Mouse (Mus musculus) embryonic facial prominence, embryonic 12.5 days (tissue): ENCODE results near the gene Xrcc1. TPM values are rescaled to one million over a fixed set of nuclear protein-coding genes. Genes with fewer than 3 reads are reported as not detected.

ENCODE experiments used
- ATAC-seq: fragments of 200-750 bp; cut with Nextera tagmentation; 2 replicates; pipeline ENCODE4 v1.8.0; 2017; ENCODE audit not compliant: insufficient number of reproducible peaks, insufficient read depth, low FRiP score, low TSS enrichment
- H3K27ac ChIP-seq: fragments of 300-500 bp; sonication (generic); 2 replicates; pipeline ENCODE4 v1.5.1; 2016; ENCODE audit warnings: mild to moderate bottlenecking
- H3K27me3 ChIP-seq: fragments of 300-500 bp; sonication (generic); 2 replicates; pipeline ENCODE4 v1.6.1; 2016; ENCODE audit warnings: mild to moderate bottlenecking, moderate library complexity
- H3K36me3 ChIP-seq: fragments of 300-500 bp; sonication (generic); 2 replicates; pipeline ENCODE4 v1.6.1; 2016; ENCODE audit warnings: mild to moderate bottlenecking
- H3K4me1 ChIP-seq: fragments of 300-500 bp; sonication (generic); 2 replicates; pipeline ENCODE4 v1.6.1; 2016
- H3K4me2 ChIP-seq: fragments of 300-500 bp; sonication (generic); replicated peaks from 2 replicates; pipeline ENCODE4 v1.6.1; 2016; ENCODE audit warnings: mild to moderate bottlenecking, moderate library complexity
- H3K4me3 ChIP-seq: fragments of 300-500 bp; sonication (generic); 2 replicates; pipeline ENCODE4 v1.5.1; 2016; ENCODE audit warnings: mild to moderate bottlenecking
- H3K9ac ChIP-seq: fragments of 300-500 bp; sonication (generic); 2 replicates; pipeline ENCODE4 v1.6.1; 2016; ENCODE audit warnings: mild to moderate bottlenecking, moderate library complexity
- H3K9me3 ChIP-seq: fragments of 300-500 bp; sonication (generic); 2 replicates; pipeline ENCODE4 v1.6.1; 2016; ENCODE audit warnings: mild to moderate bottlenecking, moderate library complexity
- WGBS: fragments of 180-500 bp; shearing (Covaris S2); methylation state at CpG from one replicate; pipeline ENCODE4 v1.1.7; 2016; 5-methylcytosine and 5-hydroxymethylcytosine counted together
- polyA plus RNA-seq: library from polyadenylated mRNA; unstranded; fragments of >200 nt; fragmentation: Nextera tagmentation; extraction: Ambion mirVana; gene quantifications from 2 replicates; pipeline ENCODE4 v1.2.1, GENCODE M21; 2016

The Xrcc1 gene
- polyA plus RNA-seq, 1 experiment from 2014 or later = 117 TPM

DNA sequence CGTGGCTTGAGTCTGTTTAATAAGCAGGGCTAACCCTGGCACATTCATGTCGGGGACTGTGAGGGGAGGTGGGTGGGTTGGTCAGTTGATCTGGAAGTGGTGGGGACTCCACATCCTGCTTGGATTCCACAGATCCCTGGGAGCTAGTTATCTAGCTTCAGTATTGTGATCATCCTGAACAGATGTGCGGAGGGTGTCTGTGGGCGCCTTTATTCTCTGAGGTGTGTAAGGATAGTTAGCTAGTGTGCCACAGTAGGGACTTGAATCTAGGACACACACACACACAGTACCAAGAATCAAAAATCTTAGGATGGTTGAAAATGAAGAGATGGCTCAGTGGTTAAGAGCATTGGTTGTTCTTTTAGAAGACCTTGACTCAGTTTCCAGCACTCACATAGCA is 22.4 kb downstream of the Xrcc1 start:
- Histone ChIP-seq H3K4me2 (no peak overlapping the region), H3K27me3 (no peaks in the 10 kb centered on the region), H3K4me3 (no peak overlapping the region), H3K4me1 (no peaks in the 10 kb centered on the region), H3K9me3 (no peaks in the 10 kb centered on the region), H3K9ac (no peak overlapping the region), H3K36me3 (peaks cover 75% of the 10 kb centered on the region), H3K27ac (no peak overlapping the region)
- no peak for ATAC-seq
- WGBS = 90% methylated on average over 4 of the region's 4 CpGs

DNA sequence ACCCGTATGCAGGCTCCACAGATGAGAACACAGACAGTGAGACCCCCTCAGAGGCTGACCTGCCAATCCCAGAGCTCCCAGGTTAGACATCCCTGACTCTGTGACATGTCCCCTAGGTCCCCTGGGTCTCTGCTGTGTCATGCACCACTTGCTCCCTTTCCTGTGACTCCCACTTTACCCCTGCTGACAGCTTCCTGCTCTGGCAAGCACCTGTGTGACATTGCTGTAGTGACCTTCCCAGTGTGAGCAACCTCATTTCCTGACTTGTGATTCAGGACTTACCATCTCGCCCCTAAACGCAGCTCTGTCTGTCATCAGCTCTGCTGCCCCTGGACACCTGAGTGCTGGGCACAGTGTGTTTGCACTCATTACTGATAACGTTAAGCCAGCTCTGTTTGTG is 25.0 kb downstream of the Xrcc1 start:
- peaks cover 70% of the 10 kb centered on the region for H3K36me3 ChIP-seq
- H3K9ac ChIP-seq = no peak overlapping the region
- H3K27ac ChIP-seq = no peak overlapping the region
- no peak overlapping the region for H3K4me2 ChIP-seq
- H3K4me3 ChIP-seq = no peak overlapping the region
- H3K9me3 ChIP-seq = no peaks in the 10 kb centered on the region
- ATAC-seq = no peak
- no peaks in the 10 kb centered on the region for H3K4me1 ChIP-seq
- no peaks in the 10 kb centered on the region for H3K27me3 ChIP-seq
- 81% methylated on average over 4 of the region's 4 CpGs for WGBS

DNA sequence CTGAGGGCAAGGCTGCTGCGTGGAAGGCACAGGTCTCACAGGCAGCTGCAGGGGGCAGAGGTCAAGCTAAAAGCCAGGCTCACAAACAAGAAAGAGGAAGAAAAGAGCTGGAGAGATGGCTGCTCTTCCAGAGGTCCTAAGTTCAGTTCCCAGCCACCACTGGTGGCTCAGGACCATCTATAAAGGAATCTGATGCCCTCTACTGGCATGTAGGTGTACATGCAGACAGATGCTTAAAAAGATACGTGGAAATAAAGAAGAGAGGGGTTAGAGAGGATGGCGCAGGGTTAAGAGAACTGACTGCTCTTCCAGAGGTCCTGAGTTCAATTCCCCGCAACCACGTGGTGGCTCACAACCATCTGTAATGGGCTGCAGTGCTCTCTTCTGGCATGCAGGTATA is 26.4 kb downstream of the Xrcc1 start:
- H3K9me3 ChIP-seq = no peaks in the 10 kb centered on the region
- H3K36me3 ChIP-seq = peaks cover 56% of the 10 kb centered on the region
- H3K4me3 ChIP-seq = no peak overlapping the region
- 55% methylated on average over 5 of the region's 5 CpGs for WGBS
- no peak for ATAC-seq
- no peak overlapping the region for H3K4me2 ChIP-seq
- H3K27me3 ChIP-seq = no peaks in the 10 kb centered on the region
- H3K27ac ChIP-seq = no peak overlapping the region
- no peaks in the 10 kb centered on the region for H3K4me1 ChIP-seq
- H3K9ac ChIP-seq = no peak overlapping the region

DNA sequence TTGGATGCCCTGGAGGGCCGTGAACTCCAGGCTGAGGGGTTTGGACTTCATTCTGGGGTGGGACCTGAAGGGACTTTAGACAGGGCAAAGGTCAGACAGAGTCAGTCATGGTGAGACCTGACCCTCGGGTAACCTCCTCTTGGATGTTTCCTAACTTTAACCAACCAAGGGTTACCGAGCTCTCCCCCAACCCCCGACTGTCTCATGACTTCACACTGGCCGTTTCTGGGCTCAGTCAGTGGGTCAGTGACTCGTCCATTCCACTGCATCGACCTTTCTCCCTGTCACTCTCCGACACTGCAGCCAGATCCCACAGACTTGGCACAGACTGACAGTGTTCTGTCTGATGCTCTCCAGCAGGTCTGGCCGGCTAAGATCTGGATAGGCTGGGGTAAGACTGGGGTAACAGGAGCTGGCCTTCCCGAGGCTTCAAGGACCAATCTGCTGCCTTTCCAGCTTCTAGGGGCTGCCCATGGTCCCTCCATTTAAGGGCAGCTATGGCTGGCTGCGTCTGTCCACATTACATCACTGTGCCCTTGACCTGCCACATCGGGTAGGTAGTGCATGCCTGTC is 28.2 kb downstream of the Xrcc1 start:
- WGBS = 48% methylated on average over 12 of the region's 12 CpGs
- H3K4me2 ChIP-seq = no peak overlapping the region
- no peak for ATAC-seq
- H3K27ac ChIP-seq = no peak overlapping the region
- peaks cover 42% of the 10 kb centered on the region for H3K36me3 ChIP-seq
- no peaks in the 10 kb centered on the region for H3K9me3 ChIP-seq
- no peak overlapping the region for H3K9ac ChIP-seq
- H3K27me3 ChIP-seq = no peaks in the 10 kb centered on the region
- no peak overlapping the region for H3K4me3 ChIP-seq
- H3K4me1 ChIP-seq = no peaks in the 10 kb centered on the region

DNA sequence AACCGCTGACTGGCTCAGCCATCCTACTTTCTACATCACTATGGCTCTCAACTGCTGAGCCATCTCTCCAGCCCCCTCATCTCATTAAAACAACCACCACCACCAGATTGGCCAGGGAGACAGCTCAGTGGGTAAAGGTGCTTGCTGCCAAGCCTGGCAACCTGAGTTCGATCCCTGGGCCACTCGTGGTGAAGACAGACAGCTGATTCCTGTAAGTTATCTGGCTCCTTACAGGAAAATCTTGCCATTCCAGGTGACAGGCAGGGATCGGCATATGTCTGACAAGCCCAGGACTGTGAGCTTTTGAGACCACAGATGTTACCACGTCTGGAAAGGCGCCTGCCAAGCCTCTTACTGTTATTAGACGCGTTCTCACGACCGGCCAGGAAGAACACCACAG is 31.7 kb downstream of the Xrcc1 start:
- no peak overlapping the region for H3K4me3 ChIP-seq
- peaks cover 10% of the 10 kb centered on the region for H3K36me3 ChIP-seq
- ATAC-seq = no peak
- H3K9me3 ChIP-seq = no peaks in the 10 kb centered on the region
- H3K4me1 ChIP-seq = no peaks in the 10 kb centered on the region
- no peak overlapping the region for H3K9ac ChIP-seq
- no peak overlapping the region for H3K4me2 ChIP-seq
- whole genome bisulfite sequencing = 90% methylated on average over 10 of the region's 10 CpGs
- H3K27me3 ChIP-seq = no peaks in the 10 kb centered on the region
- no peak overlapping the region for H3K27ac ChIP-seq

DNA sequence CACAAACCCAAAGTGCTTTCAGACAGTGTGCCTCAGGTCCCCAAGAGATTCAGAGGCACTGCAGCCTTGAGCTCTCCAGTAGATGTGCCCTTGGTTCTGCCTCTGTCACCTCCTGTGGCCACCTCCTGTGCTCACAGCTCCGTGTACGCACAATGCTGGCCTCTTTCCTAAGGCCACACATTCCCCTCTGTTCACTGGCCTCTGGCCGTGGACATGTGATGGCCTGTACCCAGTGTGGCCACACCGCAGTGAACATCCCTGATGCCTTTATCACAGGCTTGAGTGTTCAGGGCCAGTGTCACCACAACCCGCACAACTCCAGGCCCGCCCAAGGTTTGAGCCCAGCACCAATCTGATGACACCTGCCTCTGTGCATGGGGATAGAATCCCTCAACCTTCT is 38.8 kb downstream of the Xrcc1 start:
- no peak for ATAC-seq

DNA sequence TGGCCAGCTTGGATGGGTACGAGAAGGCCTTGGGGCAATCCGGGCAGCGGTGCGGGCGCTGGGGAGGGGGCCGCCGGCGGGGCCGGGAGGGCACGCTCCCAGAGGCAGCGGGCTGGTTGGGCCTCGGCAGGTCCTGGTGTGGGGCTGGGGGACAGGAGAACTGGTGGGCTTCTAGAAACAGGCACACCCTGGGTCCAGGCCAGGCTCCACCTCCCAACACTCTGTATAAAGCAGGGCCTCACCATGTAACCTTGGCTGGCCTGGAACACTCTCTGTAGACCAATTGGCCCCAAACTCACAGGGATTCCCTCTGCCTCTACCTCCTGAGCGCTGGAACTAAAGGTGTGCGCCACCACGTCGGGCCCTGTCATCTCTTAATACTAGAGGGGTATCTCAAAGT is 39.9 kb downstream of the Xrcc1 start:
- no peaks in the 10 kb centered on the region for H3K36me3 ChIP-seq
- H3K27me3 ChIP-seq = peaks cover 29% of the 10 kb centered on the region
- H3K4me3 ChIP-seq = 0 out of 2 replicates have a peak overlapping the region, but pooled peaks have one; percentile 1
- no peak overlapping the region for H3K27ac ChIP-seq
- no peaks in the 10 kb centered on the region for H3K4me1 ChIP-seq
- no peak overlapping the region; the same call in 1 of the 2 replicates for H3K4me2 ChIP-seq
- 0 out of 2 replicates have a peak, but pooled peaks cover 4% of the 10 kb centered on the region for H3K9me3 ChIP-seq
- 0 out of 2 replicates have a peak, but pooled peaks have one; percentile 23 for ATAC-seq
- peak overlapping the region; percentile 24; the same call in 1 of the 2 replicates for H3K9ac ChIP-seq
- WGBS = 35% methylated on average over 16 of the region's 16 CpGs

More for the DNA sequence above, 38.8 kb downstream of the Xrcc1 start:
- Histone ChIP-seq H3K4me3 (no peak overlapping the region), H3K27me3 (peaks cover 29% of the 10 kb centered on the region), H3K4me1 (no peaks in the 10 kb centered on the region), H3K9me3 (0 out of 2 replicates have a peak, but pooled peaks cover 4% of the 10 kb centered on the region), H3K9ac (no peak overlapping the region), H3K4me2 (no peak overlapping the region), H3K27ac (no peak overlapping the region), H3K36me3 (no peaks in the 10 kb centered on the region)
- 87% methylated on average over 6 of the region's 6 CpGs for WGBS

DNA sequence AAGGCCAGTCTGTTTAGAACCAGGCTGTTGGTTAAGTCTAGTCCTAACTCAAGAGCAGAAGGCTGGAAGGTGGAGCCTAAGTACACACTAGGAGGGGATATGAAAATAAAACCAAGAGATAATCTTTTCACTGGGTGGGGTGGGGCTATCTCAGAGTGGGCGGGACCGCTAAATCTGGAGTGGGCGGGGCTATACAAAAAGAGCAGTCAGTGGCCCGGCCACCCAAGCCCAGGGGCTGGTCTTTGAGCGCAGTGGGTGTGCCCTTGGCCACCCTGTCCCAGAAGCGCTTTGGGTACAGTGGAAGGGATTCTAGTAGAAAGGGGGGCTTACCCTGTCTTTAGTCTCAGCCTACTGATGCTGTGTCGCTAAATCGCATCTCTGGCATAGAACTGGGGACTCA is 40.7 kb downstream of the Xrcc1 start:
- H3K4me3 ChIP-seq = peak overlapping the region; percentile 52
- peak overlapping the region; percentile 70 for H3K4me2 ChIP-seq
- peak; percentile 61 for ATAC-seq
- no peak overlapping the region for H3K27ac ChIP-seq
- H3K9me3 ChIP-seq = 0 out of 2 replicates have a peak, but pooled peaks cover 4% of the 10 kb centered on the region
- H3K36me3 ChIP-seq = no peaks in the 10 kb centered on the region
- H3K9ac ChIP-seq = peak overlapping the region; percentile 60; the same call in 1 of the 2 replicates
- WGBS = 6% methylated on average over 8 of the region's 8 CpGs
- no peaks in the 10 kb centered on the region for H3K4me1 ChIP-seq
- peaks cover 29% of the 10 kb centered on the region for H3K27me3 ChIP-seq

DNA sequence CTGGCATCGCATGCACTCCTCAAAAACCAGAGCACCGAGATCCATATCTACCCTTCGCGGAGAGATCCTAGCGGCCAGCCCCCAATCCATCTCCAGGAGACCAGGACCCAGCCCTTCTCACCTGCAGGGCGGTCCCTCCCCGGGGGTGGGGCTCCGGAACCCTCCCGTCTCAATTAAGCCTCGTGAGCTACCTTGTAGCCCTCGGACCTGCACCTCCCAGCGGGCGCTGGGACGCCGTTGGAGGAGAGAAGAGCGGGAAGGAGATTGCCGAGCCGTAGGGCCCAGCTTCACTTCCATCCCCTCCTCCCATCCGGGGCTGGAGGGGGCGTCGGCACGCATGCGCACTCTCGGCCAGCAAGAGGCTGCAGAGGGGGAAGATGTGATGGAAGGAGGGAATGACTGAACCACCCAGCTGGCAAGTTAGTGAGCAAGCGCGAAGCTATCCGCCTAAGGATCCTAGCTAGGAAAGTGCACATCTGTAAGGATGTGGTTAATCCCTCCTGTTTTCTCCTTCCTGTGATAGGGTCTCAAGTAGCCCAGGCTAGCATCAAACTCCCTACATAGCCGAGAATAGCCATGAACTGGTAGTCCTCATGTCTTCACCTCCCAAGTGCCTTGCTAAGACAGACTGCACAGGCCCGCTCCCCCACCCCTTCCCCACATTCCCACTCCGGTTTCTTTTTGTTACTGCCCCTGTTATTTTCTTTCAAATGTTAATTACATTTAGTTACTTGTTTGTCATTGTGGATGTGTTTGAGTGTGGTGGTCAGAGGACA is 41.4 kb downstream of the Xrcc1 start, which contains the start of the genes Ethe1 and Zfp575:
TSS of gene Ethe1 (plus strand) at position 214 of the 776 bp plus-strand sequence.
TSS of gene Zfp575 (minus strand) at position 312 of the 776 bp plus-strand sequence.
- Histone ChIP-seq H3K4me1 (no peaks in the 10 kb centered on the region), H3K27me3 (peaks cover 29% of the 10 kb centered on the region), H3K27ac (no peak within 1 kb of the TSS), H3K9me3 (0 out of 2 replicates have a peak, but pooled peaks cover 4% of the 10 kb centered on the region), H3K36me3 (no peaks in the 10 kb centered on the region), H3K9ac (peak within 1 kb of the TSS; percentile 60), H3K4me3 (peak within 1 kb of the TSS; percentile 52), H3K4me2 (peak within 1 kb of the TSS; percentile 70)
- 8% methylated on average over 30 of the region's 30 CpGs for WGBS
- peak; percentile 38; the same call in 1 of the 2 replicates for ATAC-seq

DNA sequence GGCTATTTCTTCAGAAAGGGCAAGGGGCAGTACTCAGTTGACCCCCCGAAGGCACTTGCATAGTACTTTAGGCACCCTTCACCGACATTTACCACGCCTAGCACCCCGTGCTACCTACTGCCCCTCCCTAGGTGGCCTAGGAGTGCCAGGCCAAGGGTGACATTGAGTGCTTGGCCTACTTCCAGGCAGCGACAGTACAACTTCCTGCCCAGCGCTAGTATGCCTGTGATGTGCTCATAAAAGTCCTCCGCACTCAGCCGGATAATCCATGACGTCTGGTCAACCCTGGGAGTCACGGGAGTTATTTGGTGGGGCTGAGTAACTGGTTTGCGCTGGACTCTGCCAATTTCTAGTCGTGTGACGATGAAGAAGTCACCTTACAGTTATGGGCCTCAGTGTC is 42.2 kb downstream of the Xrcc1 start:
- no peak overlapping the region for H3K4me2 ChIP-seq

DNA sequence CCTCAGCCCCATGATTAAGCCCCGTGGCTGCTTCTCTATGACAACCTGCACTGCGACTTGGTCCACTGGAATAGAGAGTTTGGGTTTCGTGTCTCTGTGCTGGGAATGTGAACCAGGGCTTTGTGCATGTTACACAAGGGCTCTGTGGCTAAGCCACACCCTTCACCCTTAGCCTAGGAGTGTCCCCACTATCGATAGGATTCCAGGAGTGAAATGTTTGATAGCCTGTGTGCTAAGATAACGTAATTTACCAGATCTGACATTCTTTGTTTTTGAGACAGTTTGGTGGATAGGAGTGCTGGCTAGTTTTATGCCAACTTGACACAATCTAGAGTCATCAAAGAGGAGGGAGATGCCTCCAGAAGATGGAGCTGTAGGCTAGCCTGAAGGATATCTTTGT is 45.6 kb downstream of the Xrcc1 start:
- H3K27me3 ChIP-seq = peaks cover 14% of the 10 kb centered on the region
- no peaks in the 10 kb centered on the region for H3K9me3 ChIP-seq
- no peak for ATAC-seq
- no peak overlapping the region for H3K4me2 ChIP-seq
- no peak overlapping the region for H3K9ac ChIP-seq
- H3K4me3 ChIP-seq = no peak overlapping the region
- H3K27ac ChIP-seq = no peak overlapping the region
- H3K36me3 ChIP-seq = 0 out of 2 replicates have a peak, but pooled peaks cover 3% of the 10 kb centered on the region
- 75% methylated on average over 5 of the region's 5 CpGs for WGBS
- peaks cover 7% of the 10 kb centered on the region for H3K4me1 ChIP-seq

More for the DNA sequence above, 42.2 kb downstream of the Xrcc1 start:
- 0 out of 2 replicates have a peak, but pooled peaks cover 4% of the 10 kb centered on the region for H3K9me3 ChIP-seq
- no peak for ATAC-seq
- no peaks in the 10 kb centered on the region for H3K36me3 ChIP-seq
- 85% methylated on average over 13 of the region's 13 CpGs for WGBS
- H3K4me1 ChIP-seq = no peaks in the 10 kb centered on the region
- H3K27me3 ChIP-seq = peaks cover 29% of the 10 kb centered on the region
- no peak overlapping the region for H3K4me3 ChIP-seq
- no peak overlapping the region for H3K27ac ChIP-seq
- no peak overlapping the region for H3K9ac ChIP-seq

DNA sequence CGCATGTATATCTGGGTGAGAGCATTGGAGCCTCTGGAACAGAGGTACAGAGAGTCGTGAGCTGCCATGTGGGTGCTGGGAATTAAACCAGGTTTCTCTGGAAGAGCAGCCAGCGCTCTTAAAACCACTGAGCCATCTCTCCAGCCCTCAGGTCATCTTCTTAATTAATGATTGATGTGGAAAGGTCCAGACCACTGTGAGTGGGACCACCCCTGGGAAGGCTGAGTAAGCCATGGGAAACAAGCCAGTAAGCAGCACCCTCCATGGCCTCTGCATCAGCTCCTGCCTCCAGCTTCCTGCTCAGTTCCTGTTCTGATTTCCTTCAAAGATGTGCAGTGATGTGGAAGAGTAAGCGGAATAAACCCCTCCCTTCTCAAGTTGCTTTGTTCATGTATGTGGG is 46.1 kb downstream of the Xrcc1 start:
- no peaks in the 10 kb centered on the region for H3K9me3 ChIP-seq
- WGBS = 64% methylated on average over 4 of the region's 4 CpGs
- no peak for ATAC-seq
- H3K9ac ChIP-seq = no peak overlapping the region
- no peak overlapping the region for H3K4me3 ChIP-seq
- peaks cover 10% of the 10 kb centered on the region for H3K27me3 ChIP-seq
- 0 out of 2 replicates have a peak, but pooled peaks cover 3% of the 10 kb centered on the region for H3K36me3 ChIP-seq
- H3K4me2 ChIP-seq = no peak overlapping the region
- peaks cover 7% of the 10 kb centered on the region for H3K4me1 ChIP-seq
- no peak overlapping the region for H3K27ac ChIP-seq
